Mouse (Mus musculus): ENCODE results near the gene Cul4a.

The Cul4a gene

DNA sequence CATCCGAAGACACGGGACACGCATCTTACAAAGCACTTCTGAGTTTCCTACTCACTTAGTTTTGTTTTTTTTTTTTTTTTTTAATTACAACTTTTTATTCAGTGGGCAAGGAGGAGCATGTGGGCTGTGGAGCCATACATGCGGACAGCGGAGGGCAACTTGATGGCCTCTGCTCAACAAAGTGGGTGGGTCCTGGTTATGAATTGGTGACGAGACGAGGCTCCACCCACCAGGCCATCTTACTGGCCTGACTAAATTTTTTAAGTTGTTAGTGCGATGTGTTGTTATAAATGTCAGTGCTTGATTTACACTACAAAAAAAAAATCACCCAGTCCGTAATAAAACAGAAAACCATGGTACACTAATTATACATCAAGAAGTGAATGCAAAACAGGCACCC is 75.0 kb downstream of the Cul4a start:
- DNase-seq = no peak

GRCm38 (mm10) chr8:13180911-13181690 is 75.7 kb downstream of the Cul4a start:
- DNase-seq = no peak

- DNase-seq = no peak
These were observed 76.2 kb downstream of the Cul4a start for GRCm38 (mm10) chr8:13181691-13181976.

DNA sequence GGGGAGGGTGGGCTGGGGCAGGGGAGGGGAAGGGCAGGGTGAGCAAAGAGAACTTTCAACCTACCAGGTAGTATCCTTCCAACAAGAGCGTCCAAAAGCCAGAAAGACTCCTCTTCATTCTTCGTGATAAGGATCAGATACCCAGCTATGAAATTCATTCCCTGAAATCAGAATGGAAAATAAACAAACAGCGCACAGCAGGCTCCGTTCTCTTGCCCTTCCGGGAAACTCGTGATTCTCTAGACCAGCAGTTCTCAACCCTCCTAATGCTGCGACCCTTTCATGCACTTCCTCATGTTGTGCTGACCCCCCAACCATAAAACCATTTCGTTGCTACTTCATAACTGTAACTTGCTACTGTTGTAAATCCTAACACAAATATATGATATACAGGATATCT is 81.4 kb downstream of the Cul4a start:
- DNase-seq = no peak

DNA sequence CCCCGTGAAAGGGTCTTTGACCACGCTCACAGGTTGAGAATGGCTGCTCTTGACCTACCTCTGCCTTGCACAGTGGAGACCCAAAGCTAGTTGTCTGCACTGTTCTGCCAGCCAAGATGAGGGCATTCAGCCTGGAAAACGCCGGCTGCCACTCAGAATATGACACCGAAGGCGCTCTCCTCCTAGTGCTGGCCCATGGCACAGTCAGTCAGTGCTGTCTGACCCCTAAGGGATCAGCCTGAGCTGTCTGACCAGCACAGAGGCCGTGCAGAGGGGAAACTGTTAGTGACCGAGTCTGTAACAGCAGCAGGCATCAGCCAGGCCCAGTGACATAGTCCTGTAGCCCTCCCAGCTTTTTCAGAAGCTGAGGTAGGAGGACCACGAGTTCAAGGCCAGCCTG is 81.8 kb downstream of the Cul4a start:
- DNase-seq = no peak

GRCm38 (mm10) chr8:13187638-13188037 is 82.2 kb downstream of the Cul4a start:
- DNase-seq = no peak

GRCm38 (mm10) chr8:13188052-13188555 is 82.7 kb downstream of the Cul4a start:
- DNase-seq = no peak

- DNase-seq = no peak
These were observed 83.4 kb downstream of the Cul4a start for GRCm38 (mm10) chr8:13188857-13189256.

DNA sequence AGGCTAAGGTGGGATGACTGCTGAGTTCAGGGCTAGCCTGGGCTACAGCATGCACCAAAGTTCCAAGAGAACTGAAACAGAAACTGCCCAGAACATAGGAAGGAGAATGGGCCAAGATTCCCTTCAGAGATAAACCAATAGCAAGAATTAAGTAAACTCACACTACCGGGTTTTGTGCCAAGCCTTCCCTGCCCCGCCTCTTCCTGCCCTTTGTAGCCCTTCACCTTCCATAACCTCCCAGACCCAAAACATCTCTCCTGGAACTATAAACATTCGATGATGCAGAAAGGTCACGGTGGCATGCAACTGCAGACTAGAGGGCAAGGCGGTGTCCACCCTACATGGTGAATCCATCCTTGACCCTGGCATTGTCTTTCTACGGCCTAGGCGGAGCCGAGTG is 84.8 kb downstream of the Cul4a start:
- no peak for DNase-seq

GRCm38 (mm10) chr8:13194818-13195217 is 89.4 kb downstream of the Cul4a start:
- DNase-seq = no peak

DNA sequence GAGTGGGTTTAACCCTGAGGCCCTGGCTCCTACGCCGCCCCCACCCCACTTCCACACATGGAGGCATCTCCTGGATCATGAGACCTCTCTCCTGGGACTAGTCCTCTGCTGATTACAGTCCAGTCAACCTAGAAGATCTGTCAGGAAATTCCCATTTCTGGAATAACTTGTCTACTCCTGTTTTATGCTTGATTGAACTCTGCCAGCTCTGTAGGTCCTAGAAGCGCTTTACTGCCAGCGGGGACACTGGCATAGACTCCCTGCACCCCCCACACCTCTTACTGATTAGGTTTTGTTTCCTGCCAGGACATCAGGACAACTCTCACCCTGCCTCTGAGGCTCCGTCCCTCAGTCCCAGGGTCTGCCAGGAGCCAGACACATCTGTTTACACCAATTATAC is 92.1 kb downstream of the Cul4a start:
- no peak for DNase-seq
